Mouse (Mus musculus) layer of hippocampus, adult 11-12 months (tissue): ENCODE data around the gene Hnrnpf.
A peak's percentile ranks its signal among the peaks of the same experiment; 100 is the strongest.

Source experiments
- DNase-seq: peaks from one replicate; pipeline ENCODE4 v3.0.0; 2022; ENCODE audit warnings: low spot score

Gene Hnrnpf

DNA sequence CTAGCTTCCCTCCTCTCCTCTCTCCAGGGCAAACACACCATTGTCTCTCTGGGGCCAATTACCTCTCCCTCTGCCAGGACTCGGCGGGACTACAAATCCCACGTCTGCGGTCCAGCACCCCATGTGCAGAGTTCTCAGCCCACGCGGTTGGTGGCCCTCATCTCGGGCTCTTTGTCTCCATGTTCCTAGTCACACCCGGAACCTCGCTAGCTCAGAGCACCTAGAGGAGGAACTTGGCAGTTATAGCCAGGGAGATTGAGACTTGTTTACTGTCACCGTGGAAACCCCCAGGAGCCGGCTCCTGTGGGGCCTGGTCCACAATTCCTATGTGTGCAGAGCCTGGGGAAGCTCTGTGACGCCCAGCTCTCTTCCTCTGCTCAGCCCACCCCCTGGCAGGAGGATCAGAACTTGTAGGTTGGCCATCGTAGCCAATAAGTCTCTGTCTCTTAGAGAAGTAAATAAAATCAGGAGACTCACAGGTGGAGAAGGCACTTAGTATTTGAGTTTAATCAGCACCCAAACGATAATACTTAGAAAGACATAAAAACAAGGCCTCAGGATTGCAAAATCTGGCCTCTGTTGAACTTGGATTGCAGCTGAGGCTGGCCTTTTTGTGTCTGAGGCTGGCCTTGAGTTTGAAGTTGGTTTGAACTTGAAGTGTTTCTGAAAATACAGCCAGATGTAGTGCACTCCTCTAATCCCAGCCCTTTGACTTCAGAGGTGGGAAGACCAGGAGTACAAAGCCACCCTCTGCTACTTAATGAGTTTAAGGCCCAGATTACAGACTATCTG, 8.6 kb upstream of the Hnrnpf start:
- no peak for DNase-seq

DNA sequence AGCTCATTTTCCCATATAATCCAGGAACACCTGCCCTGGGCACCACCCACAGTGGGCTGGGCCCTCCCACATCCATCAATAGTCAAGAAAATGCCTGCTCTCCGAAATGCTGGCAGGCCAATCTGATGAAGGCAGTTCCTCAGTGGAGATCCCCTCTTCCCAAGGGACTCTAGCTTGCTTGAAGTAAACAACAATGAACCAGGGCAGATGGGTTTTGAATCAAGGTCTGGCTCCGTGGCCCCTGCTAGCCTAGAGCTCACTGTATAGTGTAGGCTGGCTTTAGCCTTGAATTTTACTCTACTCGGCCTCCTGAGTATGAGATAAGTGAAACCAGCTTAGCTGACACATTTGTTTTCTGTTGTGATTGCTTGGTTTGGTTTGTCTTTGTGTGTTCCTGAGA, 7.7 kb upstream of the Hnrnpf start:
- DNase-seq: no peak

- DNase-seq: no peak
Observed at GRCm38 (mm10) chr6:117893435-117893834, 6.7 kb upstream of the Hnrnpf start.

- no peak for DNase-seq
Observed at GRCm38 (mm10) chr6:117897800-117898199, 2.3 kb upstream of the Hnrnpf start.

DNA sequence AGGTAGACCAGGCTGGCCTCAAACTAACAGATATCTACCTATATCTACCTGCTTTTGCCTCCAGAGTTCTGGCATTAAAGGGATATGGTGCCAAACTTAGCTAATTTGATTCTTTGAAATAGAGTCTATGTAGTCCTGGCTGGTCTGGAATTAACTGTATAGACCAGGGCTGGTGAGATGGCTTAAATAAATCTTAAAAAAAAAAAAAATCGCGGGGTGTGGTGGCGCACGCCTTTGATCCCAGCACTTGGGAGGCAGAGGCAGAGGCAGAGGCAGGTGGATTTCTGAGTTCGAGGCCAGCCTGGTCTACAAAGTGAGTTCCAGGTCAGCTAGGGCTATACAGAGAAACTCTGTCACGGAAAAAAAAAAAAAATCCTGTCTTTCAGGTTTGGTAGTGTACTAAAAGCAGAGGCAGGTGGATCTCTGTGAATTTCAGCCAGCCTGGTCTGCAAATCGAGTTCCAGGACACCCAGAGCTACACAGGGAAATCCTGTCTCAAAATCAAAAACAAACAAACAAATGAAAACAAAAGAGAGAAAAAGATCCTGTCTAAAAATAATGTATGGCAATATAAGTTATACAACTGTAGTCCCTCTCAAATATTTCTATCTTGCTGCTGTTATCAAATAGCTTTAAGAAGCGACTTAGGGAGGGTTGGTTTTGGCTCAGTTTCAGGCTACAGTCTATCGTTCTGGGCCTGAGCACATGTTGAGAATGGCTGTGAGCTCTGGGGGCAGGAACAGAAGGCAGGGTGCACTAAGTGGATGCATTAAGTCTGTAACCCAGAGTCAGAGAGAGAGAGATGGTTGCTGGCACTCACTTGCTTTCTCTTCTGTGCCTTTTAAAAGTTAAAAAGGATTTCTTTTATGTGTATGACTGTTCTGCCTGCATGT, 1.6 kb downstream of the Hnrnpf start:
- DNase-seq: no peak

- DNase-seq: no peak
Observed at GRCm38 (mm10) chr6:117902556-117902955, 2.4 kb downstream of the Hnrnpf start.

DNA sequence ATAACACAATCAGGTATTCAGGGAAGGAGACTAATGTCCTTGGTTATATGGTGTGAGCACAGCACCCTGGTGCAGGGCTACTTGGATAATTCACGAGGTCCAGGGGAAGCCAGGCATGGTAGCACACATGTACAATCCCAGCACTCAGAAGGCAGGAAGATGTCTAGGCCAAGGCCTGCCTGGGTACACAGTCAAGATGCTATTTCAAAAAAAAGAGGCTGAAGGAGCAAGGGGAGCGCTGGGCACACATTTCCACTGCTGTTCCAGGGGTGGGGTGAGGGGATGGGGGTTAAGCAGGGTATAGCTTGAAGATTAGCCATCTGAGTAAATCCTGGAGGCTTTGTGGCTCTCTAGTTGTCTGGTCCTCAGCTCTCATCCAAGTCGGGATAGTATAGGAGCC, 3.7 kb downstream of the Hnrnpf start:
- DNase-seq: no peak

- no peak for DNase-seq
Observed at GRCm38 (mm10) chr6:117905260-117905930, 5.3 kb downstream of the Hnrnpf start.

GRCm38 (mm10) chr6:117906015-117906531, 5.9 kb downstream of the Hnrnpf start:
- no peak for DNase-seq

DNA sequence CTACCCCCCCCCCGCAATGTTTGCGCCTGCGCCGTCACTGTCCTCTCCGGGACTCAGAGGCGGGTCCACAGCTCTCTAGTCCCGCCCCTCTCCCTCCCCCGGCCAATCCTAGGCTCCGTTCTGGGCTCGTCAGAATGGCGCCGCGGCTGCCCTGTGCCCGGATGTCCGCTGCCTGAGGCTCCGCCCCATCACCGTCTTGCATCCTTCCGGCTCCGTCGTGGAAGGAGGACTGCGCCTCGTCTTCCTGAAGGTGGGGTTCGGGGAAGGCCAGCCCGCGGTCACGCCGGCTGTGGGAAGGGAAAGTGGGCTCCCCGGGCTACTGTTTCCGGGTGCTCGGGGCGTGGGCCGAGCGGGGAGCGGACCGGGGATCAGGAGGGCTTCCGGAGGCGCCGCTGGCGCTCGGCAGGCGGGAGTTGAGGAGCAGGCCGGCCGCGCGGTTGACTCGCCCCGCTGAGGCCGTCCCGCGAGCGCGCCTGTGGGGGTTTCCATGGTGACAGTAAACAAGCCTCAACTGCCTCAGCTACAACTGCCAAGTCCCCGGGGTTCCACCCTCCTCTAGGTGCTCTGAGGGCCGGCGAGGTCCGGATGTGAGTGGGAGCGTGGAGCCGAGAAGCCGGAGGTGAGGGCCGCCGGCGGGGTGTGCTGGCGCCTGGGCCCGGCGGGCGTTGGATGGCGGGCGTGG, 6.6 kb downstream of the Hnrnpf start:
- DNase-seq: peak; percentile 97

DNA sequence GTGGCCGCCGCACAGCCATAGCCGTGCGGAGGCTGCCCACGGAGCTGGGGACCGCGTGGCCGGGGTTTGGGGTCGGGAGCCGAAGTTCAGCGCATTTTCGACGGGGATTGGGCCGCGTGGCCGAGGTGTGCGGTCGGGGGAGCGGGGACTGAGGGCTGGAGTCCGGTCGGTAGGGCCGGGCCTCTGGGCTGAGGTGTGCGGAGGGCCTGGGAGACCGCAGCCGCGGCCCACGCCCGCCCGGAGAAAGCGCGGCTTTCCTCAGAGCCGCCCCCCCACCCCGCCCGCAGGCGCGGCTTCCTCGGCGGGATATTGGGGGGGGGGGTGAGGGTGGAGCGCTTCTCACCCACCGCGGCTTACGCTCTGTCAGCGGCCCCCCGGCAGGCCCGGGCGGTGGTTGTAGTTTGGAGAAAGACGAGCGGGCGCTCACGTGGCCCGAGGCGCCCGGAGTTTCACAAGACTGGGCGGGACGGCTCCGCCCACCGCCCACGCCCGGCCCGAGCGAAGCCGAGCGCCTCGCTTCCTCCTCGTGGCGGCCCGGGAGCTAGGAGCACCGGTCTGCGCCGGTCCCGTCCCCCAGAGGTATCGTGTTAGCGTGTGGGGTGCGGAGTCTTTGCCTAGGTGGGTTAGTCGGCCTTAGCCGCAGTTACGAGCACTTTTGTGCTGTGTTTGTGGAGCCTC, 7.3 kb downstream of the Hnrnpf start:
- peak; percentile 77 for DNase-seq

DNA sequence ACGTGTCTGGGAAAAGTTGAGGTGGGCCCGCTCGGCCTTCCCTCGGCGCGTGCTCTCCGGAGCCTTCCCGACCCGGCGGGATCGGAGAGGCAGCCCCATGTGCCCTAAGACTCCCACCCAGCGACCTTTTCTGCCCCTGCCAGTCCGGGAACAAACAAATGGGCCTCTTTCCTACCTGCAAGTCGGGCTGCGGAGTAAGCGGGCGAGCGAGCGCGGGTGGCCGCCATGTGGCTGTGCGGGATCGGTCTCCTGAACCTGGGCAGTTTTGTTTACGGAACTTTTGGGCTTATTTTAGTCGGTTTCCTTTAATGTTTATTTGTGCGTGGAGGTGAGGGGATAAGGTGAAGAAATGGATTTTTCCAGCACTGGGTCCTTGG, 7.8 kb downstream of the Hnrnpf start:
- no peak for DNase-seq

DNA sequence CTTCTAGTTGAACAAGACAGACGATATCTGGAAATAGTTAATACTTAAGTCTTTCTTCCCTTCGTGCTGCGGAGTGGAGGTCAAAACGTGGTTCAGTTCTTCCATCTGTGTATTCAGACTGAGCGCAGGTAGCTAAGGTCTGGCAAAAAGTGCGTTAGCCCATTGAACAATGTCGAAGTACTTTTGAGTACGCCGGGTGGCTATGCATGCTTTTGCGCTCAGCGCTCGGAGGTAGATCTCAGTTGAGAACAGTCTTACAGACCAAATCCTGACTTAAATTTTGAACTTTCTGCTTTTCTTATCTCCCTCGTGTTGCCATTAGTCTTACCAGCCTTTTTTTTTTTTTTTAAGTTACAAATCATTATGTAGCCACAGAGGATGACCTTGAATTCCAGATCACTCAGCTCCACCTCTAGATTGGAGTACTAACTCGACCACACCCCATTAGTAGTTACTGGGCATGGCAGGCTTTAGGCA, 8.3 kb downstream of the Hnrnpf start:
- DNase-seq: no peak

- DNase-seq: no peak
Observed at GRCm38 (mm10) chr6:117910120-117910661, 10.1 kb downstream of the Hnrnpf start.

GRCm38 (mm10) chr6:117914541-117914940, 14.4 kb downstream of the Hnrnpf start:
- DNase-seq: no peak

- DNase-seq: no peak
Observed at GRCm38 (mm10) chr6:117916205-117916736, 16.1 kb downstream of the Hnrnpf start.

GRCm38 (mm10) chr6:117916737-117917426, 16.8 kb downstream of the Hnrnpf start:
- DNase-seq: peak; percentile 58

- peak; percentile 53 for DNase-seq
Observed at GRCm38 (mm10) chr6:117917576-117917975, 17.5 kb downstream of the Hnrnpf start.

DNA sequence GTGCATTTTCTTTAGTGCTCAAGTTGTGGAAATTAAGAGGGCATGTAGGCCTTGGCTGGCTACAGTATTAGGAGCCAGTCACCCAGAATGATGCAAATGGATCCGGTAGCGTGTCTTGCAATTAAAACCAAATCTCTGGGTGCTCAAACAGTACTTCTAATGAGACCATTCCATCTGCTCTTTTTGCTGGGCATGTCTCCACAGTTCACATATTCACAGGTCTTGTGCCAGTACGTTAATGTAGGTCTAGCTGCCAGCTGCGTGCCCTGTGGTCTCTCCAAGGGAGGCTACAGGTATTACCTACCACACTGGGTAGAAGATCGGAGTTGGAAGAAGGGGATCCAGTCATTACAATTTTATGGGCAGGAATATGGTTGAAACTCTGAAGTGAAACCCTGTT, 17.9 kb downstream of the Hnrnpf start:
- DNase-seq: no peak
